ENCODE assay signal across 8 mouse cellular contexts in the genomic region with DNA sequence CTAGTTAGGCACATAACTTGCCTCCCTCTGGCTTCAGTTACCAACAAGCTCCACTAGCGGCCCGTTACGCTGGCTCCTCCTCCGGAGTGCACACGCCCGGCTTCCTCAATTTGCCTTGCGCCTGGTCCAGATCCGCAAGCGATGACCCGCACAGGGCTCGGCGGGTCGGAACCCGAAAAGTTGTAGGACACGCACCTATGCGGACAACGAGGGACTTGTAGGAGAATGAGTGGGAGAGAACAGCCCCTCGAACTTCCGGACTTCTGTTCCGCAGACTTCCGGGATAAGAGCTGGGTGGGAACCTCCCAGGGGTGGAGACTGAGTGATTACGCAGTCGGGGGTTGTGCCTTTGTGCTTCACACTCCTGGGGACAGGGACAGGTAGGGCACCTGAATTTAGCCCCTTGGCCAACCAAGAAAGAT. TPM values are rescaled to one million over a fixed set of nuclear protein-coding genes. Genes with fewer than 3 reads are reported as not detected.
DNase-seq lines count a peak whose midpoint lies in the region; ATAC-seq lines count a peak whose summit lies in the region.

Gene Cybc1 (minus strand): TSS at position 305 of the 422 bp plus-strand sequence.

- H3K9ac ChIP-seq in hindbrain, embryonic 13.5 days = peak within 1 kb of the TSS; percentile 86

- peak within 1 kb of the TSS; percentile 75 for H3K4me3 ChIP-seq in hindbrain, embryonic 13.5 days

- DNase-seq in T-cell, adult 2 months (ENCODE audit: low spot score) = peak; percentile 90
- DNase-seq in cerebellum, postnatal 14 days = peak; percentile 77 to 81
- DNase-seq in frontal cortex, postnatal 25 days (ENCODE audit: low spot score in 2 of 2) = peak; percentile 47 to 49
- peak; percentile 53 for DNase-seq in layer of hippocampus, postnatal 25 days (ENCODE audit: extremely low spot score in 1 of 2, low spot score in 1 of 2)
- peak; percentile 87 for DNase-seq in lung, postnatal 25 days (ENCODE audit: low spot score)
- DNase-seq in retina, embryonic 14.5 days (ENCODE audit: low spot score) = peak; percentile 68
- DNase-seq in thymus, postnatal 36 days = peak; percentile 80 to 86

- ATAC-seq in hindbrain, embryonic 13.5 days (ENCODE audit: low FRiP score) = peak; percentile 88

- peak within 1 kb of the TSS; percentile 87 for H3K4me2 ChIP-seq in hindbrain, embryonic 13.5 days

- peaks cover 32% of the 10 kb centered on the region for H3K36me3 ChIP-seq in hindbrain, embryonic 13.5 days

- peaks cover 29% of the 10 kb centered on the region for H3K4me1 ChIP-seq in hindbrain, embryonic 13.5 days (replicated peaks)

- peak within 1 kb of the TSS; percentile 77 for H3K27ac ChIP-seq in hindbrain, embryonic 13.5 days

- WGBS in hindbrain, embryonic 13.5 days = under 1% methylated on average over 23 of the region's 23 CpGs

- no peaks in the 10 kb centered on the region for H3K27me3 ChIP-seq in hindbrain, embryonic 13.5 days

- no peaks in the 10 kb centered on the region for H3K9me3 ChIP-seq in hindbrain, embryonic 13.5 days

RNA-seq across cellular contexts. Expression of gene Cybc1, which starts in this region (rescaled TPM):
- 39.3 and 42.2 TPM in 2 replicates for polyA plus RNA-seq in hindbrain, embryonic 13.5 days (2015; fragmentation: Nextera tagmentation; extraction: Ambion mirVana)
- total RNA-seq in layer of hippocampus, postnatal 25 days (2021) = 10 to 100 TPM; 23.3 to 24.0 TPM

Comparison
In these comparisons a context has a peak if more than half of its experiments do, and no peak if none do; other contexts are left out.
1. Peak in every context shown above with its lines: DNase-seq, ATAC-seq, H3K4me3 ChIP-seq and H3K27ac ChIP-seq.